Mouse (Mus musculus): Measurements from ENCODE around the gene Milr1. TPM values are rescaled to one million over a fixed set of nuclear protein-coding genes. Genes with fewer than 3 reads are reported as not detected.

Gene Milr1
- 0.65 TPM for polyA plus RNA-seq (2014; fragmentation: Illumina TruSeq; extraction: RNeasy Lipid Tissue Mini Kit (QIAGEN cat#74804); ENCODE audit: low read depth, low replicate concordance)

DNA sequence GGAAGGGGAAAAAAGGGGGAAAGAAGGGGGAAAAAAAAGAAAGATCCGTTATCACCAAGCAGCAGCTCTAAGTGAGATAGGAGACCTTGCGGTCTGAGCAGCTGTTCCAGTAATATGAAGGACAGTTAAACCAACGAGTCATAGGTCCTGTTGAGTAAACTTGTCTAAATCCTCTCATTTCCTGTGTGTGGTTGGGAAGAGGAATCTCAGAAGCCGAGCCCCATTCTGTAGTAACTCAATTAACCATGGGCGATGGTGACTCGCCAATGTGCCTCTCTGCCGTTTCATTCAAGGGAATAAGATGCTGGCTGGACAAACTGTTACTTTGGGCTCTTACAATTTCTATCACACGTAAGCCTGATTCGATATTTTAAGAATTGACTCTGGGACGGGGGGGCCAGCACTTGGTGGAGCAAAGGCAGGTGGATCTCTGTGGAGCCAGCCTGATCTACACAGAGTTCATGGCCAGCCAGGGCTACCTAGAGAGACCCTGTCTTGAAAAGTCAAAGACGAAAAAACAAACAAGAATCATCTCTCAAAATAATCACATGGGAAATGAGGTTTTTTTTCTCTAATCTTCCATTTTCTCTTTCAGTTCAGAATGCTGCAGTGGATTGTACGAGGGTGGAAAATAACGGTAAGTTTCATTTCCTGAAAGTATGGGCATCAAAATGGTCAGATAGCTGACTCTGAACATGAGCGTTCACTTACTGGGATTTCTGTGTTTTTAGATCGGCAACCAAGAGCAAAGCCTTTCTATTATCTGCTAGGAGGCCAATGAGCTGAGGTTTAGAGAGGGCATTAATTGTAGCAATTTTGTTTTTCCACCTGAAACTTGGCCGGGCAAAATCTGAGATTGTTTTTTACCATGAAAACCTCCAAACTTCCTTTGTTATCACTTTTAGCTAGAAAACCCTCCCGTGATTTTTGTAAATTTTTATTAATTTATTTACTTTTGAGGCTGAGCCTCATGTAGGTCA, at the start of gene Milr1:
Gene Milr1, plus strand, starts transcription at position 188 of the 980 bp plus-strand sequence.

DNA sequence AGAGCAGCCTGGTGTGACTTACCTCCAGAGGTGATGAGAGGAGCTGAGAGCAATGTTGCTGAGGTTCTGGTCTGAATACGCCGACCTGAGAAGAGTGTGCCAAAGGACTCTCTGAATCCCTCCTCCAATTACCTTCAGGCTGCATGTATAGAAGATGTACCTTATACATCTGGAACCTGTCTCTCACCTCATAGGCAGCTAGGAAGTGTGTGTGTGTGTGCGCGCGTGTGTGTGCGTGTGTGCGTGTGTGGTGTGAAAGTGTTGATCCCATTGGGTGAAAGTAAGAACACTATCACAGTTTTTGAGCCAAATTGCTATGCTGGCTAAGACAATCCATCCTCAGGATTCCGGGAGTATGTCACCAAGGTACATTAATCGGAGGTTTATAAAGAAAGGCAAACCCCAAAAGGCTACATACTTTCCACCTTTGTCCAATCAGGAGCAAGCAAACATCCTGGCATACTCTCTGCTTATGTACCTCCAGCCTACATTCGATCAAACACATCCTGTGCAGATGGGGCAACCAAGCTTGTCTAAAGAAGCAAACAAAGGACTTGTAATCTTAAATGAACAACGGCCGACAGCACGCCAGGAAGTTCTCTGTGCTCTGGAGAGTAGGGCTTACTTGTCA, 790 bp upstream of the Milr1 start, which contains the start of gene Pecam1:
Gene Pecam1, minus strand, starts transcription at position 508 of the 631 bp plus-strand sequence.

DNA sequence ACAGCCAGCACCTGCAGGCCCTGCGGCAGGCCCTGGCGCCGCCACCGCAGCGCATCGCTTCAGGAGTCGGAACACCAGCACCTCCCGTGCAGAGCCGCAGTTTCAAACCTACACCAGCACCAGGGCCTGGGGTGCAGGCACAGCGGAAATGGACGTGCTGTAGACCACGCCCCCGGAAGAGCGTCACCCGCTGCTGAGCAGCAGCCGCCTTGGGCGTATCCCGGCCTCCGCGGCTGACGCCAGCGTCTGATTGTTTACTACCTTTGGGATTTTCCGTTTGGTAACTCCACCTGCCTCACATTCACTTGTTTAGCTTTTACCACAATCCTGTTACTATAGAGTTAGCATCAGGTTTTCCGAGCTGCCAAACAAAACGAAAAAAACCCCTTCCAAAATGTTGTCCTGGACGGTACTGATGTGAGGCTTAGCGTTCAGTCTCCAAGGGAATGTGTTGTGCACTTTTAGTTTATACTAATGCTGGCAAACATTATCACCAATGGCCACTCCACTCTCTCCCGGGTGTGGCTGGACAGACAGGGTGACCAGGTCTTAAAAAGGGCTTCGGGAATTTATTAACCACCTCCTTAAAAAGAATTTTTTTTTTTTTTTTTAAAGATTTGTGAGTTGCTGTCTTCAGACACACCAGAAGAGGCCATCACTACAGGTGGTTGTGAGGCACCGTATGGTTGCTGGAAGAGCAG, 28.5 kb downstream of the Milr1 start, which contains the start of gene Polg2:
Gene Polg2, minus strand, starts transcription at position 150 of the 701 bp plus-strand sequence.

DNA sequence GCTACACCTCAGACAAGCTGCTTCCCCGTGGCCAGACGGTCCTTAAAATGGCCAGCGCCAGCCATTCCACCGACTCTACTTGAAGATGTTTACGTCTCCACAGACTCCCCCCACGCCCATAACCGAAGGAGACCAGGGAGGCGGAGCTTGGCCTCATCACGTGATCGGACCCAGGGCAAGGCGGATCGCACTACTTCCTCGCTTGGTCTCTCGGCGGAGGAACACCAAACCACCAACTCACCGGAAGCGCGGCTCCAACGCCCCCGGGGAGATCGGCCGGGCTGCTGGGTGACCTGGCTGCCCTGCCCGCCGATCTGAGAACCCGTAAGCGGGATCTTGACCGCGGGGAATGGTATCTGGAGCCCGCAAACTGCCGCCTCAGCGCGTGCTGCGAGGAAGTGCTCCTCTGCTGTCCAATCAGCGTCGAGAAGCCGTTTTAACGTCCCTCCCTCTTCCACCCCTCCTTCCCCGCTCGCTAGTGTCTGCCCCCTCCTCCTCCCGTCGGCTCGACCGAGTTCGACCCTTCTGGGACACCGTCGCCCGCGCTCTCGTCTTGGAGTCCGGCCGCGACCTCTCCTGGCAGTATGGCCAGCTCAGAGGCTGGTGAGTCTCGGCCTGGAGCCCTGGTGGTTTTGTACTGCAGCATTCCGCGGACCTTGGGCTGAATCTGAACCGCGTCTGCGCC, 37.9 kb downstream of the Milr1 start, which contains the start of the genes Ddx5 and Cep95:
Gene Ddx5, minus strand, starts transcription at position 411 of the 685 bp plus-strand sequence.
Gene Cep95, plus strand, starts transcription at position 478 of the 685 bp plus-strand sequence.

Other genes with a start within 250 kb of the Milr1 start
- 31.0 TPM for gene Tex2, start 137.8 kb upstream of the Milr1 start, polyA plus RNA-seq (2014; fragmentation: Illumina TruSeq; extraction: RNeasy Lipid Tissue Mini Kit (QIAGEN cat#74804); ENCODE audit: low read depth, low replicate concordance)
- gene Pecam1, start 598 bp upstream of the Milr1 start, polyA plus RNA-seq (2014; fragmentation: Illumina TruSeq; extraction: RNeasy Lipid Tissue Mini Kit (QIAGEN cat#74804); ENCODE audit: low read depth, low replicate concordance): 116 TPM
- gene Polg2, start 28.3 kb downstream of the Milr1 start, polyA plus RNA-seq (2014; fragmentation: Illumina TruSeq; extraction: RNeasy Lipid Tissue Mini Kit (QIAGEN cat#74804); ENCODE audit: low read depth, low replicate concordance): 7.7 TPM
- gene Ddx5, start 38.0 kb downstream of the Milr1 start, polyA plus RNA-seq (2014; fragmentation: Illumina TruSeq; extraction: RNeasy Lipid Tissue Mini Kit (QIAGEN cat#74804); ENCODE audit: low read depth, low replicate concordance): 572 TPM
- 10.1 TPM for gene Cep95, start 38.0 kb downstream of the Milr1 start, polyA plus RNA-seq (2014; fragmentation: Illumina TruSeq; extraction: RNeasy Lipid Tissue Mini Kit (QIAGEN cat#74804); ENCODE audit: low read depth, low replicate concordance)
- gene Smurf2, start 169.5 kb downstream of the Milr1 start, polyA plus RNA-seq (2014; fragmentation: Illumina TruSeq; extraction: RNeasy Lipid Tissue Mini Kit (QIAGEN cat#74804); ENCODE audit: low read depth, low replicate concordance): 28.0 TPM
- 49.4 TPM for gene Kpna2, start 248.3 kb downstream of the Milr1 start, polyA plus RNA-seq (2014; fragmentation: Illumina TruSeq; extraction: RNeasy Lipid Tissue Mini Kit (QIAGEN cat#74804); ENCODE audit: low read depth, low replicate concordance)